Mouse (Mus musculus): Measurements from ENCODE around the gene Cwc22. TPM values are rescaled to one million over a fixed set of nuclear protein-coding genes. Genes with fewer than 3 reads are reported as not detected.

Gene Cwc22
- polyA plus RNA-seq, 1 experiment from 2014 or later, result 36.6 TPM

DNA sequence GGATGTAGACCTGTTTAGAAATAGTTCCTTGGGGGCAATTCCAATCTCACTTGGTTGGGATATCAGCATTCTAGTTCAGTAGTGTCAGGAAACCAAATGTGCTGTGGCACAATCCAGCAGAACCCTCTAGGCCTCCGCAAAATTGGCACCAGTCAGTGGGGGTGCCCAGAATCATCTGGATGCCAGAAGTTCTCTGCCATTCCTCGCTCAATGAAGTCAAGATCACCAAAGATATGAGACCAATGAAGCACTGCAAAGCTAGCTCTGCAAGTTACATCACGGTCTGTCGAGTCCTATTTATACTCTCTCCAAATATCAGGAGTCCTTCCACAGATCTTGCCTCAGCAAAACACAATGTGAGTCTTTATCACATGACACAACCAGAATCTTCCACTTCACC lies 35.7 kb upstream of the Cwc22 start:
- Histone ChIP-seq H3K27ac (ENCODE audit: low read depth, low read length) (no peak overlapping the region), H3K9me3 (ENCODE audit: control insufficient read depth, low read length) (peaks cover 3% of the 10 kb centered on the region; the same call in 1 of the 2 replicates), H3K4me3 (ENCODE audit: low read length) (no peak overlapping the region), H3K36me3 (ENCODE audit: control insufficient read depth, insufficient read depth, low read length) (no peaks in the 10 kb centered on the region), H3K9ac (ENCODE audit: low read depth, low read length) (no peak overlapping the region), H3K4me1 (ENCODE audit: control insufficient read depth, insufficient read depth, low read length) (no peaks in the 10 kb centered on the region), H3K27me3 (ENCODE audit: control insufficient read depth, insufficient read depth, low read length) (no peaks in the 10 kb centered on the region), H3K4me2 (replicated peaks; ENCODE audit: low read depth, low read length) (no peak overlapping the region)
- no peak for ATAC-seq (ENCODE audit: low FRiP score, low TSS enrichment)
- WGBS, result 93% methylated on average over 4 of the region's 4 CpGs

DNA sequence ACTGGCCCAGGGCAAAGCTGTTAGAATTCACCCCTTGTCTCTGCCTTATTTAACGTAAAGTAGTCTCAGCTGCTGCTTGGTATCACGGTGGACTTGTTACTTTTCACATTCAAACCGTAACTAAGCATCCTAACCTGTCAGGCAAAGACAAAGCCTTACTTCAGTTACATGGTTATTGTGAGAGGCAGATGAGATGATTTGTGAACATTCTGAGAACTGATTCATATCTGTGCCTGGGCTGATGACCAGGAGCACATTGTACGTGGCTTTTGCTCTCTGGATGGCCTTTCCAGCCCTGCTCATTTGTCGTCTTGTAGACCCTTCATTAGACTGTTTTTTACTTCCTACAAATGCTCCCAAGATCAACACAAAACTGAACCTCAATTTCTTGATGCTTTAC lies 34.5 kb upstream of the Cwc22 start:
- ATAC-seq (ENCODE audit: low FRiP score, low TSS enrichment), result no peak
- WGBS, result 94% methylated on average over 5 of the region's 5 CpGs
- Histone ChIP-seq H3K9ac (ENCODE audit: low read depth, low read length) (no peak overlapping the region), H3K4me1 (ENCODE audit: control insufficient read depth, insufficient read depth, low read length) (no peaks in the 10 kb centered on the region), H3K36me3 (ENCODE audit: control insufficient read depth, insufficient read depth, low read length) (no peaks in the 10 kb centered on the region), H3K9me3 (ENCODE audit: control insufficient read depth, low read length) (peaks cover 3% of the 10 kb centered on the region; the same call in 1 of the 2 replicates), H3K4me3 (ENCODE audit: low read length) (no peak overlapping the region), H3K27ac (ENCODE audit: low read depth, low read length) (no peak overlapping the region), H3K4me2 (replicated peaks; ENCODE audit: low read depth, low read length) (no peak overlapping the region), H3K27me3 (ENCODE audit: control insufficient read depth, insufficient read depth, low read length) (no peaks in the 10 kb centered on the region)

GRCm38 (mm10) chr2:77979519-77979918 lies 33.3 kb upstream of the Cwc22 start:
- no peak overlapping the region for H3K27ac ChIP-seq (ENCODE audit: low read depth, low read length)
- no peak overlapping the region for H3K4me3 ChIP-seq (ENCODE audit: low read length)
- H3K9ac ChIP-seq (ENCODE audit: low read depth, low read length), result no peak overlapping the region
- no peaks in the 10 kb centered on the region for H3K27me3 ChIP-seq (ENCODE audit: control insufficient read depth, insufficient read depth, low read length)
- no peaks in the 10 kb centered on the region for H3K36me3 ChIP-seq (ENCODE audit: control insufficient read depth, insufficient read depth, low read length)
- ATAC-seq (ENCODE audit: low FRiP score, low TSS enrichment), result no peak
- 84% methylated on average over 2 of the region's 2 CpGs for WGBS
- H3K4me1 ChIP-seq (ENCODE audit: control insufficient read depth, insufficient read depth, low read length), result no peaks in the 10 kb centered on the region
- peaks cover 3% of the 10 kb centered on the region; the same call in 1 of the 2 replicates for H3K9me3 ChIP-seq (ENCODE audit: control insufficient read depth, low read length)
- no peak overlapping the region for H3K4me2 ChIP-seq (replicated peaks; ENCODE audit: low read depth, low read length)

DNA sequence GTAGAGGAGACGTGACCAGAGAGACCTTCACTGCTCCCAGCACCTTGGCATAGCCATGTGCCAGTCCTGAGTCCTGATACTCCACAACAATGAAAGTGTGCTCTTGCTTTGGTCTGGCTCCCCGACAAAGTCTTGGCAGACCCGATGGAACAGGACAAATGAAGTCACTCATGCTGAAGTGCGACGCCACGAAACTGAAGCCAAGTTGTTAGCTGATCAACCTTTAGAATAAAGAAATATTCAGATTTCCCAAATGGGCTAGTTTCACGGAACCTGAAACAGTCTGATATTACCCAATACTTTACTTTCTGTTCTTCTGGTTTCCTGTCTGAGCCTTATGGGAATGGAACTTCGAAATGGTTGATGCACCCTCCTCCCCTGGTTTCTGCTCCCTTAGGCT lies 32.9 kb upstream of the Cwc22 start:
- Histone ChIP-seq H3K9ac (ENCODE audit: low read depth, low read length) (no peak overlapping the region), H3K36me3 (ENCODE audit: control insufficient read depth, insufficient read depth, low read length) (no peaks in the 10 kb centered on the region), H3K4me1 (ENCODE audit: control insufficient read depth, insufficient read depth, low read length) (no peaks in the 10 kb centered on the region), H3K9me3 (ENCODE audit: control insufficient read depth, low read length) (peaks cover 3% of the 10 kb centered on the region; the same call in 1 of the 2 replicates), H3K27ac (ENCODE audit: low read depth, low read length) (no peak overlapping the region), H3K27me3 (ENCODE audit: control insufficient read depth, insufficient read depth, low read length) (no peaks in the 10 kb centered on the region), H3K4me3 (ENCODE audit: low read length) (no peak overlapping the region), H3K4me2 (replicated peaks; ENCODE audit: low read depth, low read length) (no peak overlapping the region)
- no peak for ATAC-seq (ENCODE audit: low FRiP score, low TSS enrichment)
- WGBS, result 91% methylated on average over 8 of the region's 8 CpGs

DNA sequence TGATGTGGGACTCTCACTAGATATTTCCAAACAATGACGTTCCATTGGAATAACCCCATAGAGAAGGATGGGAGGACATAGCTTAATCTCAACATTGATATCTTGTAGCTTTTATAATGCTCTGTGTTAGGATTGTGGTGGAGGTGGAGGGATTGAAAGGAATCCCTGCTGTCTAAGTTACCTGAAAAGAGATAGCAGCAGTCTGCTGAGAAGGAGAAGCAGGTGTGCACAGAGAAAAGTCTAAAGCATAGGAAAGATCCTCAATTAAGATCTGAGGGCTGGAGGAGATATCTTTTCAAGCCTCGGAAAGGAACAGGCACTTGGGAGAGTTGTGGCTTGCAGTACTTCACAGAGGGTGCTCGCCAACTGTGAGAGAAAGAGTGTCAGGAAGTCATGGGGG lies 32.1 kb upstream of the Cwc22 start:
- Histone ChIP-seq H3K9me3 (ENCODE audit: control insufficient read depth, low read length) (peaks cover 3% of the 10 kb centered on the region; the same call in 1 of the 2 replicates), H3K4me3 (ENCODE audit: low read length) (no peak overlapping the region), H3K27ac (ENCODE audit: low read depth, low read length) (no peak overlapping the region), H3K4me1 (ENCODE audit: control insufficient read depth, insufficient read depth, low read length) (no peaks in the 10 kb centered on the region), H3K4me2 (replicated peaks; ENCODE audit: low read depth, low read length) (no peak overlapping the region), H3K27me3 (ENCODE audit: control insufficient read depth, insufficient read depth, low read length) (no peaks in the 10 kb centered on the region), H3K9ac (ENCODE audit: low read depth, low read length) (no peak overlapping the region), H3K36me3 (ENCODE audit: control insufficient read depth, insufficient read depth, low read length) (no peaks in the 10 kb centered on the region)
- no peak for ATAC-seq (ENCODE audit: low FRiP score, low TSS enrichment)
- WGBS, result 95% methylated on average over 3 of the region's 3 CpGs

GRCm38 (mm10) chr2:77976321-77976920 lies 30.2 kb upstream of the Cwc22 start:
- no peak overlapping the region for H3K4me3 ChIP-seq (ENCODE audit: low read length)
- peaks cover 3% of the 10 kb centered on the region; the same call in 1 of the 2 replicates for H3K9me3 ChIP-seq (ENCODE audit: control insufficient read depth, low read length)
- no peak overlapping the region for H3K4me2 ChIP-seq (replicated peaks; ENCODE audit: low read depth, low read length)
- 81% methylated on average over 5 of the region's 5 CpGs for WGBS
- no peak overlapping the region for H3K9ac ChIP-seq (ENCODE audit: low read depth, low read length)
- ATAC-seq (ENCODE audit: low FRiP score, low TSS enrichment), result no peak
- no peaks in the 10 kb centered on the region for H3K36me3 ChIP-seq (ENCODE audit: control insufficient read depth, insufficient read depth, low read length)
- no peak overlapping the region for H3K27ac ChIP-seq (ENCODE audit: low read depth, low read length)
- no peaks in the 10 kb centered on the region for H3K4me1 ChIP-seq (ENCODE audit: control insufficient read depth, insufficient read depth, low read length)
- no peaks in the 10 kb centered on the region for H3K27me3 ChIP-seq (ENCODE audit: control insufficient read depth, insufficient read depth, low read length)

GRCm38 (mm10) chr2:77975606-77976005 lies 29.4 kb upstream of the Cwc22 start:
- WGBS, result 35% methylated on average over 4 of the region's 4 CpGs
- no peaks in the 10 kb centered on the region for H3K36me3 ChIP-seq (ENCODE audit: control insufficient read depth, insufficient read depth, low read length)
- ATAC-seq (ENCODE audit: low FRiP score, low TSS enrichment), result no peak

DNA sequence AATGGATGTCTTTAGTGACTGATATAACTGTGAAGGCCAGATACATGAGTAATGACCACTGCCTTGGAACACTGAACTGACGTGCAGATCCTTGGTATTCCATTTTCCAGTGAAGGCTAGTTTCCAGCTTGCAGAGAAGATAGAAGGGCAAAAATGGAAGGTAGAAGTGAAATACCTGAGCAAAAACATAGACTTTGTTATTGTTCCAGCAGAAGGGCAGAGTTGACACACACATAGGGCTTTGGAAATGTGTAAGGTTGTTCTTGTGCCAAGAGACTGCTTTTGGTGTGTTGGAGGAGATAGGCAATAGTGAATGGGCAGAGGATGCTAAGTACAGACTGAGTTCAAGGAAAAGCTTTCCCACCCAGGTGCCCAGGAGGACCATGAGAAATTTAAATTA lies 28.8 kb upstream of the Cwc22 start:
- H3K9me3 ChIP-seq (ENCODE audit: control insufficient read depth, low read length), result peaks cover 3% of the 10 kb centered on the region; the same call in 1 of the 2 replicates
- no peaks in the 10 kb centered on the region for H3K36me3 ChIP-seq (ENCODE audit: control insufficient read depth, insufficient read depth, low read length)
- H3K27ac ChIP-seq (ENCODE audit: low read depth, low read length), result no peak overlapping the region
- no peaks in the 10 kb centered on the region for H3K4me1 ChIP-seq (ENCODE audit: control insufficient read depth, insufficient read depth, low read length)
- no peak overlapping the region for H3K4me2 ChIP-seq (replicated peaks; ENCODE audit: low read depth, low read length)
- ATAC-seq (ENCODE audit: low FRiP score, low TSS enrichment), result no peak
- no peak overlapping the region for H3K4me3 ChIP-seq (ENCODE audit: low read length)
- H3K9ac ChIP-seq (ENCODE audit: low read depth, low read length), result no peak overlapping the region
- 75% methylated on average over 1 of the region's 1 CpGs for WGBS
- H3K27me3 ChIP-seq (ENCODE audit: control insufficient read depth, insufficient read depth, low read length), result no peaks in the 10 kb centered on the region

More at GRCm38 (mm10) chr2:77975606-77976005, 29.4 kb upstream of the Cwc22 start:
- H3K27me3 ChIP-seq (ENCODE audit: control insufficient read depth, insufficient read depth, low read length), result no peaks in the 10 kb centered on the region
- H3K4me2 ChIP-seq (replicated peaks; ENCODE audit: low read depth, low read length), result no peak overlapping the region
- H3K4me3 ChIP-seq (ENCODE audit: low read length), result no peak overlapping the region
- H3K9me3 ChIP-seq (ENCODE audit: control insufficient read depth, low read length), result peaks cover 3% of the 10 kb centered on the region; the same call in 1 of the 2 replicates
- H3K9ac ChIP-seq (ENCODE audit: low read depth, low read length), result no peak overlapping the region
- H3K27ac ChIP-seq (ENCODE audit: low read depth, low read length), result no peak overlapping the region
- H3K4me1 ChIP-seq (ENCODE audit: control insufficient read depth, insufficient read depth, low read length), result no peaks in the 10 kb centered on the region

DNA sequence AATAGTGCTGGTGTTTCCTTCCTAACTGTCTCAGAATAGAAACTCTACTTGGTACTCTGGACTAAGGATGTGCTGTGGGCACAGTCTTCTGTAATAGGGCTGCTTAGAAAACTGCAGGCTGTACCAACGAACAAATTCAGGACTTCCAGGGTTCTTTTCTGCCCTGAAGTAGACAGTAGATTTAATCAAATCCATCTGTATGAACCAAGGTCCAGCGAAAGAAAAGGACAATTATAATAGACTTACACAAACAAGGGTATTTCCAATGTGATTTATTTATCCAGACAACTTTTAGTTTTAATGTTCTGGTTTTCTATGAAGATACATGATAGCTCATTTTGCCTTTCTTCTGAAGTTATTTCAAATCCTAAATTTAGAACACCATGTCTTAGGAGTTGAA lies 28.2 kb upstream of the Cwc22 start:
- 69% methylated on average over 2 of the region's 2 CpGs for WGBS
- ATAC-seq (ENCODE audit: low FRiP score, low TSS enrichment), result no peak
- Histone ChIP-seq H3K4me3 (ENCODE audit: low read length) (no peak overlapping the region), H3K4me1 (ENCODE audit: control insufficient read depth, insufficient read depth, low read length) (no peaks in the 10 kb centered on the region), H3K9me3 (ENCODE audit: control insufficient read depth, low read length) (peaks cover 3% of the 10 kb centered on the region; the same call in 1 of the 2 replicates), H3K4me2 (replicated peaks; ENCODE audit: low read depth, low read length) (no peak overlapping the region), H3K27me3 (ENCODE audit: control insufficient read depth, insufficient read depth, low read length) (no peaks in the 10 kb centered on the region), H3K9ac (ENCODE audit: low read depth, low read length) (no peak overlapping the region), H3K36me3 (ENCODE audit: control insufficient read depth, insufficient read depth, low read length) (no peaks in the 10 kb centered on the region), H3K27ac (ENCODE audit: low read depth, low read length) (no peak overlapping the region)

Measured in kidney, embryonic 14.5 days (tissue).